Mouse (Mus musculus) bone marrow macrophage, adult 2 months (primary cell): Measurements from ENCODE around the gene Wbp1l. TPM values are rescaled to one million over a fixed set of nuclear protein-coding genes. Genes with fewer than 3 reads are reported as not detected.

Experiments used
- H3K27ac ChIP-seq: 2 replicates; pipeline ENCODE4 v1.5.1; 2012; ENCODE audit warnings: low read depth, low read length; ENCODE audit not compliant: insufficient read depth
- H3K4me1 ChIP-seq: 2 replicates; pipeline ENCODE4 v1.6.1; 2012; ENCODE audit warnings: low read length; ENCODE audit not compliant: control insufficient read depth, insufficient read depth
- H3K4me3 ChIP-seq: 2 replicates; pipeline ENCODE4 v1.5.1; 2012; ENCODE audit warnings: mild to moderate bottlenecking, low read length, moderate library complexity; ENCODE audit not compliant: insufficient read depth
- CTCF ChIP-seq: IDR thresholded peaks from 2 replicates; pipeline ENCODE4 v1.5.1; 2012; ENCODE audit warnings: low read depth, mild to moderate bottlenecking, low read length, moderate library complexity
- POLR2A ChIP-seq: IDR thresholded peaks from 2 replicates; pipeline ENCODE4 v1.6.1; 2012; ENCODE audit warnings: mild to moderate bottlenecking, low read depth, low read length, borderline replicate concordance
- polyA plus RNA-seq: library from polyadenylated mRNA; stranded (reverse); fragments of >200 nt; gene quantifications from 2 replicates; pipeline ENCODE4 v1.2.4, GENCODE M21; 2012; ENCODE audit not compliant: missing spikeins, insufficient read depth, insufficient read length

Gene Wbp1l
- polyA plus RNA-seq, 1 experiment: 56.5 TPM

GRCm38 (mm10) chr19:46669802-46670201 lies 70.9 kb downstream of the Wbp1l start:
- Histone ChIP-seq H3K4me3 (no peak overlapping the region), H3K27ac (no peak overlapping the region), H3K4me1 (no peaks in the 10 kb centered on the region)
- TF ChIP-seq CTCF: no peak

GRCm38 (mm10) chr19:46670691-46671090 lies 71.8 kb downstream of the Wbp1l start:
- no peak for TF ChIP-seq POLR2A
- TF ChIP-seq CTCF: peak; percentile 77
- Histone ChIP-seq H3K4me1 (no peaks in the 10 kb centered on the region), H3K4me3 (no peak overlapping the region), H3K27ac (no peak overlapping the region)

GRCm38 (mm10) chr19:46672766-46673418 lies 74.0 kb downstream of the Wbp1l start, which contains the start of gene Cyp17a1:
Gene Cyp17a1 (minus strand): TSS chr19:46673172.
- no peak within 1 kb of the TSS for H3K27ac ChIP-seq
- no peak within 1 kb of the TSS for H3K4me3 ChIP-seq
- no peaks in the 10 kb centered on the region for H3K4me1 ChIP-seq
- no peak for TF ChIP-seq CTCF
- TF ChIP-seq POLR2A: no peak

GRCm38 (mm10) chr19:46675641-46676040 lies 76.8 kb downstream of the Wbp1l start:
- no peak for TF ChIP-seq POLR2A
- TF ChIP-seq CTCF: no peak
- H3K4me1 ChIP-seq: no peaks in the 10 kb centered on the region
- no peak overlapping the region for H3K4me3 ChIP-seq
- H3K27ac ChIP-seq: no peak overlapping the region

- Histone ChIP-seq H3K4me3 (no peak overlapping the region), H3K4me1 (no peaks in the 10 kb centered on the region), H3K27ac (no peak overlapping the region)
- TF ChIP-seq POLR2A: no peak
- TF ChIP-seq CTCF: no peak
Observed at GRCm38 (mm10) chr19:46679720-46680383, 81.0 kb downstream of the Wbp1l start.

GRCm38 (mm10) chr19:46689460-46690372 lies 90.8 kb downstream of the Wbp1l start, which contains the start of gene Borcs7:
Gene Borcs7 (plus strand): TSS chr19:46689906.
- TF ChIP-seq POLR2A (no peak), CTCF (no peak)
- peaks cover 8% of the 10 kb centered on the region for H3K4me1 ChIP-seq
- H3K4me3 ChIP-seq: peak within 1 kb of the TSS; percentile 94
- peak within 1 kb of the TSS; percentile 56; the same call in 1 of the 2 replicates for H3K27ac ChIP-seq

- Histone ChIP-seq H3K4me1 (peaks cover 8% of the 10 kb centered on the region), H3K4me3 (peak overlapping the region; percentile 94), H3K27ac (no peak overlapping the region)
- TF ChIP-seq CTCF (no peak), POLR2A (no peak)
Observed at GRCm38 (mm10) chr19:46690387-46690786, 91.5 kb downstream of the Wbp1l start.

- no peak overlapping the region for H3K4me3 ChIP-seq
Observed at GRCm38 (mm10) chr19:46691078-46691477, 92.2 kb downstream of the Wbp1l start.

GRCm38 (mm10) chr19:46693146-46693545 lies 94.3 kb downstream of the Wbp1l start:
- Histone ChIP-seq H3K4me1 (peaks cover 23% of the 10 kb centered on the region), H3K27ac (no peak overlapping the region), H3K4me3 (no peak overlapping the region)
- no peak for TF ChIP-seq CTCF
- TF ChIP-seq POLR2A: no peak

More at GRCm38 (mm10) chr19:46691078-46691477, 92.2 kb downstream of the Wbp1l start:
- peaks cover 8% of the 10 kb centered on the region for H3K4me1 ChIP-seq
- TF ChIP-seq POLR2A (no peak), CTCF (no peak)
- H3K27ac ChIP-seq: no peak overlapping the region

- Histone ChIP-seq H3K4me3 (no peak overlapping the region), H3K4me1 (peaks cover 26% of the 10 kb centered on the region), H3K27ac (no peak overlapping the region)
- TF ChIP-seq CTCF: no peak
- no peak for TF ChIP-seq POLR2A
Observed at GRCm38 (mm10) chr19:46696482-46696881, 97.6 kb downstream of the Wbp1l start.

GRCm38 (mm10) chr19:46696943-46697342 lies 98.1 kb downstream of the Wbp1l start:
- H3K4me1 ChIP-seq: peaks cover 26% of the 10 kb centered on the region
- H3K27ac ChIP-seq: no peak overlapping the region
- no peak overlapping the region for H3K4me3 ChIP-seq
- no peak for TF ChIP-seq POLR2A
- no peak for TF ChIP-seq CTCF
